Mouse (Mus musculus): ENCODE measurements around the gene Ptpn13.

Gene Ptpn13

GRCm38 (mm10) chr5:103423305-103423926 is 1.6 kb upstream of the Ptpn13 start:
- no peak for DNase-seq

- DNase-seq: no peak
Measured at GRCm38 (mm10) chr5:103423927-103424315, 1.1 kb upstream of the Ptpn13 start.

GRCm38 (mm10) chr5:103425363-103426031 is 505 bp downstream of the Ptpn13 start:
- peak; percentile 27 to 39 for DNase-seq

GRCm38 (mm10) chr5:103426250-103426649 is 1.3 kb downstream of the Ptpn13 start:
- DNase-seq: no peak

- DNase-seq: no peak
Measured at GRCm38 (mm10) chr5:103430986-103431385, 6.0 kb downstream of the Ptpn13 start.

- DNase-seq: no peak
Measured at GRCm38 (mm10) chr5:103431479-103431878, 6.5 kb downstream of the Ptpn13 start.

GRCm38 (mm10) chr5:103436039-103436944 is 11.3 kb downstream of the Ptpn13 start:
- no peak for DNase-seq

GRCm38 (mm10) chr5:103437714-103438113 is 12.7 kb downstream of the Ptpn13 start:
- DNase-seq: no peak

GRCm38 (mm10) chr5:103439171-103439570 is 14.2 kb downstream of the Ptpn13 start:
- DNase-seq: no peak

- no peak for DNase-seq
Measured at GRCm38 (mm10) chr5:103440418-103441276, 15.7 kb downstream of the Ptpn13 start.

GRCm38 (mm10) chr5:103441706-103442105 is 16.7 kb downstream of the Ptpn13 start:
- DNase-seq: no peak

GRCm38 (mm10) chr5:103442269-103442688 is 17.3 kb downstream of the Ptpn13 start:
- DNase-seq: no peak

GRCm38 (mm10) chr5:103442921-103443320 is 17.9 kb downstream of the Ptpn13 start:
- no peak for DNase-seq

GRCm38 (mm10) chr5:103445383-103445782 is 20.4 kb downstream of the Ptpn13 start:
- no peak for DNase-seq

GRCm38 (mm10) chr5:103447806-103448416 is 22.9 kb downstream of the Ptpn13 start:
- no peak for DNase-seq

GRCm38 (mm10) chr5:103448470-103448869 is 23.5 kb downstream of the Ptpn13 start:
- no peak for DNase-seq

GRCm38 (mm10) chr5:103450663-103451062 is 25.7 kb downstream of the Ptpn13 start:
- DNase-seq: no peak

GRCm38 (mm10) chr5:103453361-103454140 is 28.6 kb downstream of the Ptpn13 start:
- peak in 1 of 2 experiments; percentile 8 for DNase-seq

GRCm38 (mm10) chr5:103456794-103457193 is 31.8 kb downstream of the Ptpn13 start:
- DNase-seq: no peak

- no peak for DNase-seq
Measured at GRCm38 (mm10) chr5:103458411-103458810, 33.4 kb downstream of the Ptpn13 start.
